Mouse (Mus musculus) heart, embryonic 11.5 days (tissue): Measurements from ENCODE around the gene Tex36. TPM values are rescaled to one million over a fixed set of nuclear protein-coding genes. Genes with fewer than 3 reads are reported as not detected.

Source experiments
- ATAC-seq: fragments of 200-750 bp; cut with Nextera tagmentation; replicated peaks from 2 replicates; pipeline ENCODE4 v1.8.0; 2017; ENCODE audit warnings: moderate library complexity; ENCODE audit not compliant: insufficient number of reproducible peaks, low FRiP score, low TSS enrichment
- H3K27ac ChIP-seq: fragments of 300-500 bp; sonication (generic); 2 replicates; pipeline ENCODE4 v1.5.1; 2014; ENCODE audit warnings: mild to moderate bottlenecking, low read depth, low read length
- H3K27me3 ChIP-seq: fragments of 300-500 bp; sonication (generic); 2 replicates; pipeline ENCODE4 v1.6.1; 2014; ENCODE audit warnings: mild to moderate bottlenecking, low read length, mixed read lengths; ENCODE audit not compliant: control insufficient read depth, insufficient read depth
- H3K36me3 ChIP-seq: fragments of 300-500 bp; sonication (generic); 2 replicates; pipeline ENCODE4 v1.6.1; 2014; ENCODE audit warnings: mild to moderate bottlenecking, low read length, moderate library complexity, mixed read lengths; ENCODE audit not compliant: control insufficient read depth, insufficient read depth
- H3K4me1 ChIP-seq: fragments of 300-500 bp; sonication (generic); 2 replicates; pipeline ENCODE4 v1.6.1; 2014; ENCODE audit warnings: low read length; ENCODE audit not compliant: control insufficient read depth, insufficient read depth
- H3K4me2 ChIP-seq: fragments of 300-500 bp; sonication (generic); 2 replicates; pipeline ENCODE4 v1.6.1; 2014; ENCODE audit warnings: mild to moderate bottlenecking, moderate library complexity
- H3K4me3 ChIP-seq: fragments of 300-500 bp; sonication (generic); 2 replicates; pipeline ENCODE4 v1.5.1; 2014; ENCODE audit warnings: low read depth, low read length
- H3K9ac ChIP-seq: fragments of 300-500 bp; sonication (generic); 2 replicates; pipeline ENCODE4 v1.6.1; 2014; ENCODE audit warnings: mild to moderate bottlenecking, low read depth, low read length, moderate library complexity
- H3K9me3 ChIP-seq: fragments of 300-500 bp; sonication (generic); replicated peaks from 2 replicates; pipeline ENCODE4 v1.6.1; 2016; ENCODE audit warnings: low read length; ENCODE audit not compliant: control insufficient read depth
- WGBS: fragments of 180-500 bp; shearing (Covaris S2); extraction: QIAGEN DNeasy Blood & Tissue Kit; methylation state at CpG from one replicate; pipeline ENCODE4 v1.1.7; 2014; ENCODE audit not compliant: insufficient replicate concordance; 5-methylcytosine and 5-hydroxymethylcytosine counted together
- polyA plus RNA-seq: library from polyadenylated mRNA; unstranded; fragments of >200 nt; fragmentation: Nextera tagmentation; extraction: Ambion mirVana; gene quantifications from 2 replicates; pipeline ENCODE4 v1.2.1, GENCODE M21; 2014

Tex36 gene
- polyA plus RNA-seq, 1 experiment from 2014 or later: not detected

DNA sequence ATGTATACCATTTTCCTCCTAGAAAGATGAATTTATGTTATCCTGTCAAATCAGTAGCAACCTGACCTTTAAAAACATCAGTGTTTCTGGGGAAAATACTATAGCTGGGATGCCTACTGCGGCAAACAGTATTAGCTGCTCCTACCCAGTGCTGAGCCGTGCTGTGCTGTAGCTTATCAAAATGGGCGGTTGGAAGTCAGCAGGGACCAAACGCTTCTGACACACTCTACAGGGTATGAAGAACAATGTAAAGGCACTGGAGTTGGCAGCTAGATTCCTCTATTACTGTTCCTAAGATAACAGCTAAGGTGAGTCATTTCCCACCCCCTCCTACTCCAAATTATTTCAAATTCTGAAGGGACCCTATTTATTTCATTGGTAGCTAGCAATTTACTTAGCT lies 53.5 kb downstream of the Tex36 start:
- Histone ChIP-seq H3K4me1 (no peaks in the 10 kb centered on the region), H3K36me3 (no peaks in the 10 kb centered on the region), H3K4me3 (no peak overlapping the region), H3K4me2 (no peak overlapping the region), H3K9me3 (no peaks in the 10 kb centered on the region), H3K27me3 (no peaks in the 10 kb centered on the region), H3K9ac (no peak overlapping the region), H3K27ac (no peak overlapping the region)
- no peak for ATAC-seq
- 63% methylated on average over 4 of the region's 4 CpGs for WGBS

DNA sequence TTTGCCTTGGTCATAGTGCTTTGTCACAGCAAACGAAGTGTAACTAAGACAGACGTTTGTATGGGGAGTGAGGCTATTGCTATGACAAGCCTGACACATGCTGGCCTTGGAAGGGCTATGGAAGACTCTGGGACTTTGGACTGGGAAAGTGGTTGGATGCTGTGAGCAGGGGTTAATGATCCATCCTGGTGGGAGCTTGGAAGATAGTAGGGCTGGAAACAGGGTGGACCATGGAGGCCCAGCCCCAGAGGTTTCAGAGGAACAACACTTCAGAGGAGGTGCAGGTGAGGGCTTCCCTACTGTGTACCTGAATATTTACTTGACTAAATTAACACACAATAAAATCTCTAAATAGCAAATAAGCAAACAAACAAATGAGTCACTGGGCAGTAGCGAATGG lies 56.3 kb downstream of the Tex36 start:
- no peak for ATAC-seq
- no peaks in the 10 kb centered on the region for H3K4me1 ChIP-seq
- no peaks in the 10 kb centered on the region for H3K27me3 ChIP-seq
- no peak overlapping the region for H3K27ac ChIP-seq
- 80% methylated on average over 3 of the region's 3 CpGs for WGBS
- no peaks in the 10 kb centered on the region for H3K9me3 ChIP-seq
- H3K9ac ChIP-seq: no peak overlapping the region
- no peak overlapping the region for H3K4me2 ChIP-seq
- no peak overlapping the region for H3K4me3 ChIP-seq
- no peaks in the 10 kb centered on the region for H3K36me3 ChIP-seq

DNA sequence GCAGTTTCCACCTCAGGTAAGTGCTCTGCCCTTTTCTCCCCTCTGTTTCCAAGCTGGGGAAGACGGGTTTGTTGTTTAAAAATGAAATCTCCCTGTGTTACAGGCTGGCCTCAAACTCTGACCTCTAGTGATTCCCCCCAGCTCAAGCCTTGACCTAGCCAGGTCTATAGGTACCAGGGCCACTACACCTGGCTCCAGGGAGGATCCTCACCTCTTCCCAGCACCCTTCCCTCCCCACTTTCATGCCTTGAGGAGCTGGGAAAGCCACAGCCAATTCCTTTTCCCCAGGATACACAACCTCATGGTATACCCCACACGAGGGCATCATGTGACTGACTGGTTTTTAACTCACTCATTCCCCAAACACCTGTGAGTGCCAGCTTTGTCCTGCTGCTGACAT lies 57.0 kb downstream of the Tex36 start:
- 54% methylated on average over 2 of the region's 2 CpGs for WGBS
- no peak overlapping the region for H3K9ac ChIP-seq
- no peaks in the 10 kb centered on the region for H3K36me3 ChIP-seq
- no peaks in the 10 kb centered on the region for H3K4me1 ChIP-seq
- H3K27ac ChIP-seq: no peak overlapping the region
- H3K27me3 ChIP-seq: no peaks in the 10 kb centered on the region
- no peak overlapping the region for H3K4me3 ChIP-seq
- no peak for ATAC-seq
- no peaks in the 10 kb centered on the region for H3K9me3 ChIP-seq
- no peak overlapping the region for H3K4me2 ChIP-seq

DNA sequence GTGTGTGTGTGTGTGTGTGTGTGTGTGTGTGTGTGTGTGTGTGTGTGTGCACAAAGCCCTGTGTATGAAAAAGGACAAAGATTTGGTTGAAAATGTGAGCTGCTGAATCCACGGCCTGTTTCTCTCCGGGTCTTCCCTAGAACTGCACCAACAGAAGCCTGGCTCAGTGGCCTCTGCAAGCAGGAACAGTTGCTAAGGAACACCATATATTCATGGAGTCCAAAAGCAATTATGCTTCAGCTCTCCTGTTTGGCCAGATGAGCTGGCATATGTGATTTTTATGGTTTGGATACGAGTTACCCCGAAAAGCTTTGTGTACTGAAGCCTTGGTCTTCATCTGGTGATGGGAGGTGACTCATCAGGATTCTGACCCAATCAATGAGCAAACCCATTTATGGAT lies 58.8 kb downstream of the Tex36 start:
- no peaks in the 10 kb centered on the region for H3K27me3 ChIP-seq
- no peaks in the 10 kb centered on the region for H3K4me1 ChIP-seq
- 96% methylated on average over 4 of the region's 4 CpGs for WGBS
- H3K4me2 ChIP-seq: no peak overlapping the region
- no peaks in the 10 kb centered on the region for H3K9me3 ChIP-seq
- H3K9ac ChIP-seq: no peak overlapping the region
- H3K36me3 ChIP-seq: no peaks in the 10 kb centered on the region
- H3K4me3 ChIP-seq: no peak overlapping the region
- ATAC-seq: no peak
- no peak overlapping the region for H3K27ac ChIP-seq

DNA sequence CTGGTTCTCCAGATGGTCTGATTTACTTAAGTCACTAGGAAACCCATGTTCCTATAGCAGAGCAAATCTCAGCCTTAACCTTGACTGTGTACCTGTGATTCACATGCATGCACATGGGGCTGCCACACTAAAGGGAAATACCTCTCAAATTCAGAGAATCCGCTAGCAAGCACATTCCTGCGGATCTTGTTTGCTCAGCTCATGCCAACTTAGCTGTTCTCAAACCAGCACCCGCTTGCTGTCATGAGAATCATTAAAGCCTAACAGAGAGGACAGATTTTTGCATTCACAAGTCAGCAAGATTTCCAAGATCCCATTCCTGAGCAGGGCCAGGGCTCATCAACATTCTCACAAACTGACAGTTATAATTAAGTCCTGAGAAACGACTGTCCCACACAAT lies 64.6 kb downstream of the Tex36 start:
- H3K27ac ChIP-seq: no peak overlapping the region
- H3K36me3 ChIP-seq: no peaks in the 10 kb centered on the region
- H3K4me3 ChIP-seq: no peak overlapping the region
- no peaks in the 10 kb centered on the region for H3K4me1 ChIP-seq
- no peaks in the 10 kb centered on the region for H3K9me3 ChIP-seq
- H3K4me2 ChIP-seq: no peak overlapping the region
- H3K9ac ChIP-seq: no peak overlapping the region
- H3K27me3 ChIP-seq: no peaks in the 10 kb centered on the region
- no peak for ATAC-seq
- WGBS: 76% methylated on average over 4 of the region's 4 CpGs

Other genes with a start within 250 kb of the Tex36 start
- 15.2 and 20.1 TPM in 2 replicates for gene Edrf1, start 35.4 kb upstream of the Tex36 start, polyA plus RNA-seq
- 0.11 and 0.23 TPM in 2 replicates for gene Mmp21, start 77.9 kb upstream of the Tex36 start, polyA plus RNA-seq
- 100 and 102 TPM in 2 replicates for gene Bccip, start 107.2 kb upstream of the Tex36 start, polyA plus RNA-seq
- 53.0 and 53.6 TPM in 2 replicates for gene Uros, start 107.9 kb upstream of the Tex36 start, polyA plus RNA-seq
- gene Fank1, start 174.7 kb upstream of the Tex36 start, polyA plus RNA-seq: 0.10 TPM in 1 of 2 replicates, not detected in the other
- 24.7 and 30.8 TPM in 2 replicates for gene Dhx32, start 180.6 kb upstream of the Tex36 start, polyA plus RNA-seq